Mouse (Mus musculus) T-helper 1 cell (primary cell): ENCODE data around the gene Baiap2.

Experiments used
- in situ Hi-C: fragments of 300-600 bp; cut with MboI, MseI; formaldehyde crosslinking; loops from one replicate; pipeline ENCODE4 v1.15.1; 2025; ENCODE audit warnings: high pct_unique_total_duplicates

Gene Baiap2

DNA sequence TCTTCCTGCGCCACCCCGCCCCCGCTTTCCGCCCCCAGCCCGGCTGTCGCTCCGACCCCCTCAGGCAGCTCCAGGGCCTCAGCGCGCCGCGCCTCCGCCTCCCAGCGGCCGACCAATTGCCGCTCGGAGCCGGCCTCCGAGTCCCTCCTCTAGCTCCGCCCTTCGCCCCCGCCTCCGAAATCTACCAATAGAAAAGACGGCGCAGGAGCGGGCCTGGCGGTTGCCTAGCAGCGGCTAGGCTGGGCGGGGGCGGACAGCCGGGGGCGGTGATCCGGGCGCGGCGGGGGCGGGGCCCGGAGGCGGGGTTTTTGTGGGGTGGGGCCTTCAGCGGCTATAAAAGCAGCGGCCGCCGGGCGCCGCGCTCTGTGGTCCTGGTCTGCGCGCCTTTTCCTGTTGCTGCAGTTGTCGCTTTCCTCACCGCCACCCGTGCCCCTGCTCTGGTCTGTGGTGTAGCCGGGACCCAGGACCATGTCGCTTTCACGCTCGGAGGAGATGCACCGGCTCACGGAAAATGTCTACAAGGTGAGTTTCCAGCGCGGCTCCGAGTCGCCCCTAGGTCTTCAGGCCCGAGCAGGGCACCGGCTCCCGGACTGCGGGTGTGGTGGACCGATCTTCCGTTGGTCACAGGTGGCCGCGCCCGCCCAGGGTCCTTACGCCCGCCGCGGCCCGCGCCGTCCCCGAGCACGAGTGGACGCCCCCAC lies at the start of gene Baiap2:
Baiap2 (plus strand) TSS at position 37 of the 701 bp plus-strand sequence.
- in situ Hi-C loops = no loop called here

DNA sequence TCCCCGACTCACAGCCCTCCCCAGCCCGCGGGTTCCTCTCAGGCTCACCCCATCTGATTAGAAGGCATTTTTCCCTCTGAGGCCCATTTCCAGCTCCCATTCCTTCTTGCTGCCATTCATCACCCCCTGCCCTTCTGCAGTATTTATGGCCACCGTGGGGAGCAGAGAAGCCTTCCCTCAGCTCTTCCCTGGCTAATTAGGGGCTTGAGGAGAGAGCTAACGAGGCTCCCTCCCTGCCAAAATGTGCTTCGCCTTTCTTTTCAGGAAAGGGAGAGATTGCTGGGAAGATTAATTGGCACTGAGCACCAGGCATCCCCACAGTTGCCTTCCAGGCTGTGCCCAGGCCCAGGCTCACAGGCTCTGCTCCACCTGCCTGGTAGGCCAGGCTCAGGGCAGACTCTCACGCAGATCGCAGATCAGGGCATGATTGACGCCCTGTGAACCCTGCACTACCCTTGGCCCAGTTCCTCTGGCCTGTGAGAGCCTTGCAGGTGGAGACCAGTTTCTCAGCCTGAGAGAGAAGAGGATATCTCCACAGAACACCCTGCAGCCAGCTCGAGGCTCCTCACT lies 48.8 kb upstream of the Baiap2 start:
- in situ Hi-C loops = loop anchor here (10.0 kb wide), 1 partner anchor 379 kb away; no protein-coding TSS in a partner anchor

DNA sequence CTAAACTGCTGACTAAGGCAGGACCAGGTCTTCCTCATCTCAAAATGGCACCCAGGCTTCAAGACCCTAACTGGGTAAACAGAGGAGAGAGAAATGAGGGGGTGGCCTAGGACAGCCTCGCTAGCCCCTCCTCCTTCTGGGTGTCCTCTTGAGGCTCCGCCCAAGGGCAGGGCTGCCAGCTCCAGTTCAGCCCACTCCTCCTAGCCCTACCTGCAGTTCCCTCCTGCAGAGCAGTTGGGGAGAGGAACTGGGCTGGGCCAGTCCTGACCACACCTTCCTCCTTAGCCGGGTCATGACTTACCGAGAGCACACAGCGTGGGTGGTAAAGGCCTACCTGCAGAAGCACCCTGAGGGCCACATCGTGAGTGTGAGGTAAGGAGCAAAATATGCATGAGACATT lies 47.9 kb upstream of the Baiap2 start:
- in situ Hi-C loops = loop anchor here (10.0 kb wide), 1 partner anchor 380 kb away; no protein-coding TSS in a partner anchor

DNA sequence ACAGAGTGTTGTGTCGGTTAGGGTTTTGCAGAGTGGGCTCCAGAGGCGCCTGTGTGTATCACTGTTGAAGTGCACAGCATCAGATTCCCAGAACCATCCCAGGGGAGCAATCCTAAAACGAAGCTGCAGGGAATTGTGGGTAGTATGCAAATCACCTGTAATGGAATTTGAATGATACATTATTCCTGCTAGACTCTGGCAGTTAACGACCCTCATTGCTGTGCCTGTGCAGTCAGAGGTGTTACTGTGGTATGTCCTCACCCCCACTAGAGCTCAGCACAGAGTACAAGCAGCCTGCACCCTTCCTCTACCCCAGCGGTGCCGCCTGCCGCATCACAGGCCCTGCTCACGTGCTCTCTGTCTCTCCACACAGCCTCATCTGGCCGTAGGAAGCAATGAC lies 45.5 kb upstream of the Baiap2 start:
- in situ Hi-C loops = loop anchor here (10.0 kb wide), 1 partner anchor 382 kb away; no protein-coding TSS in a partner anchor

DNA sequence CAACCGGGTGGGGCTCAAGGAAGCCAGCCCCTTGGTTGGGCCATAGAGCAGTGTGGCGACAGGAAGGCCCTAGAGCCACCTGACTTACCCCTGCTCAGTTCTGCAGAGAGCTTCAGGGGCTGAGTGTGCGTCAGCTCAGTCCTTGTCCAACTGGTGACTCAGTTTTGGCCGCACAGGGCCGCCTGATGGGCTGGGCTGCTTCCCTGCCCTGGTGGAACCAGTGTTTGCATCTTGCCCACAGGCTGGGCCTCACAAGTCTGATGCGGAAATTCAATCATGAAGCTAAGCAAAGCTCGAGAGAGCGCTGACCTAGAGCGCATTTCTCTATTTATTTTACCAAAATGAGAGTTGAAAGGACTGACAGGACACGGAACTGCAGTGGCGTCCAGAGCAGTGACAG lies 43.6 kb upstream of the Baiap2 start:
- in situ Hi-C loops = loop anchor here (10.0 kb wide), 1 partner anchor 384 kb away; no protein-coding TSS in a partner anchor

DNA sequence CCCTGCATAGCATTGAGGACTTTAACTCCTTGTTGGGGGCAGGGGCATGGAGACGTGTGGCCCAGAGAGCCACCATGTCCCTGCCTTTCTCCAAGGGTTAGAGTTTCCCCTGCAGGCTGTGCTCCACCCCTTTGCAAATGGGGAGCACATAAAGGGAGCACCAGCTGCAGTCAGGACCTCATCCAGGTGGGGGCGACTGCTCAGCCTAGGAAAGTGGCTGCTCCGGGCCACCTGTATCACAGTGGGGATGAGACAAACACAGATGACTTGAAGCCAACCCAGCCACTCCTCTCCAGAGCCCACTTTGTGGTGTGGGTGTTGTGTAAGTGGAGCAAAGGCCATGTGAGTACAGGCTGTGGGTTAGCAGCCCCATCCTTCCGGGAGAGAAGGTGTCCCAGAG lies 41.4 kb upstream of the Baiap2 start:
- in situ Hi-C loops = no loop called here

DNA sequence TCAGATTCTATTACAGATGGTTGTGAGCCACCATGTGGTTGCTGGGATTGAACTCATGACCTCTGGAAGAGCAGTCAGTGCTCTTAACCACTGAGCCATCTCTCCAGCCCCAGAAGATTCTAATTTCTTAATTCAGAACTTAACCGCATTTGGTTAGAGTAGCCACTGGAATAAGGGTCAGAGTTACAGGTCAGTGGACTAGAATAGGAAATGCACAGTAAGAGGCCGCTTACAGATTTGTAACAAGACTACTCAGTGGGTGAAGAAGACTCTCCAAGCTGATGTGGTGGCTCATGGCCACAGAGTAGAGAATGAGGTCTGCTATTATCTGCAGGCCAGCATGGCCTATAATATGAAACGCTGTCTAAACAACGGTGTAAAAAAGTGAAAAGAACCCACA lies 39.7 kb upstream of the Baiap2 start:
- in situ Hi-C loops = no loop called here

DNA sequence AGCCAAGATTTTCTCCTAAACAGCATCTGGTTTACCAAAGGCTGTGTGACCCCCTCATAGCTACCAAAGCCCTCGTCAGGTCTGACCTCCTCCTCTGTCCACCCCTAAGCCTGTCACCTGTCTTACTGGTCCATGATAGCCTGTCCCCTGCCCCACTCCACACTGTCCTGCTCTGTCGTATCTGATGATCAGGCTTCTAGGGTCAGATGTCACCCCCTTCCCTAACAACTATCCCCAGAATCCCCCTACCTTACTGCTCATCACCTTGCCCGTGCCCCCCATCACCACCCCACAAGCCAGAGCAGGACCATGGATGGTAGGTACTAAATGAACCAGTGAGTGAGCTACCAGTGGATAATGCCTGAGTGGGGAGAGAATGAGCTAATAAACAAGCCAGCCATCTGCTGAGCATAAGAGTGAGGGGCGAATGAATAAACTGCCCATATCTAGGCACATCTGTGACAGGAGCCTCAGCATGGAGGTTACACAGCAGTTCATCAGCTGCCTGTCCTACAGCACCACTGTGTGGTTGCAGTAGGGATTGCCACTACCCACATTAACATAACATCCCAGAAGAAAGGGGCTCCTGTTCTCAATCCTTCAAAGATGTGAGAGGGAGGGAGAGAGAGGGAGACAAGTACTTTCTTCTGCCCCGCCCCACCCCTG lies 37.8 kb upstream of the Baiap2 start:
- in situ Hi-C loops = no loop called here

DNA sequence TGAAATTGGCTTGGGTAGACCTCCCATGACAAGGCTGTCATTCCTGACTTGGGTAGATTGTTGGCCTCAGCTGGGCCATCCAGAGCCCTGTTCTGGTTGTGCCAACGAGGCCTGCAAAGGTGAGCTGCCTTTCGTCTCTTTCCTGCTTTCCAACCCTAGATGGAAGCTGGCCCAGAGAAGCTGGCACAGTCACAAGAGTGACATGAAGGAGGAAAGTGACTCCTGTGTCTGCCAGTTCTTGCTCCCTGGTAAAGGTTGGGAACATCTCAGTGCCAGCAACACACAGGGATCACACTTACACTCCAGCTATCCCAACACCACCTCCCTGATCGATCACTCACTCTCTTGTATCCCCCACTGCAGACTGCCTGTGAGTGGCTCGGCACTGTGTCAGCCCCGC lies 36.8 kb upstream of the Baiap2 start:
- in situ Hi-C loops = no loop called here

DNA sequence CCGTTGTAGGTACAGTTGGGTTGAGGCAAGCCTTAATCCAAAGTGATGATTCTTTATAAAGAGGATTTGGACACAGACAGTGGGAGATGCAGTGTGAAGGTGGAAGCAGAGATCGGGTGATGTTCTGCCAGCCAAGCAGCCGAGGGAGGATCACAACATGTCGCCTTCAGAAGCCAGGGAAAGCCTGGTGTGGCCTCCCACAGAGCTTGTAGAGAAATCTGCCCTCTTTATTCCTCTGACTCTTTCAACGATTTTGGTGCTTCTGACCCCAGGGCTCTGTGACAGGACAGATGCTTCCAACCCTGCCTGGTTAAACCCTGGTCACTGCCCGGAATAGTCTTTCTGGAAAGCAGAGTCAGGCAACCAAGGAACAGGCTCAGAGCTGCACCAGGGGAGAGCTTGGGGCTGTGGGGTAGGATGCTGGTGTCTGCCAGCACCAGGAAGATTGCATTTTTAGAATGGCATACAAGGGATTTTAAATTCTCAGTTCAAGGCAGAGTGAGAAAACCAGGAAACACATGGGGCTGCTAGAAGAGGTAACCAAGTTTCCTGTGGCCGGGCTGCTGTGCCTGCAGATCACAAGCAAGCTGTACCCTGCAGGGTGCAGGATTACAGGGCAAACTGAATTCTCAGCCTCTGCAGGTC lies 35.4 kb upstream of the Baiap2 start:
- in situ Hi-C loops = no loop called here

DNA sequence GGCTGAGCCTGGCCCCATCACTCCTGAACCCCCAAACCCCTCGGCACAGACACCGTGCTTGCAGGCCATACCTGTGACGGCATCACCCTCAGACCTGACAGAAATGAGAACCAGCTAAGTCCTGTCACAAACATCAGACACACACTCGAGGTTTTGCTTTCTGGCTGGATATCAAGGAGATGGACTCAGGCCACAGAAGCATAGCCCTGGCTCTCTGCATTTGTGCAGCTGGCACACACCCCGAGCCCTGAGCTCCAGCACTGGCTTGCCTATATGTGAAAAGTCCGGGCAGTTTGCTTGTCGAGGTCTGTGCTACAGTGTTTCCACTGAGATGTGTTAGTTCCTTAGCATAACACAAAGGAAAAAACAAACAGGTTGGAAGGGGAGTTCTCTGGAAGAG lies 34.9 kb upstream of the Baiap2 start:
- in situ Hi-C loops = no loop called here

DNA sequence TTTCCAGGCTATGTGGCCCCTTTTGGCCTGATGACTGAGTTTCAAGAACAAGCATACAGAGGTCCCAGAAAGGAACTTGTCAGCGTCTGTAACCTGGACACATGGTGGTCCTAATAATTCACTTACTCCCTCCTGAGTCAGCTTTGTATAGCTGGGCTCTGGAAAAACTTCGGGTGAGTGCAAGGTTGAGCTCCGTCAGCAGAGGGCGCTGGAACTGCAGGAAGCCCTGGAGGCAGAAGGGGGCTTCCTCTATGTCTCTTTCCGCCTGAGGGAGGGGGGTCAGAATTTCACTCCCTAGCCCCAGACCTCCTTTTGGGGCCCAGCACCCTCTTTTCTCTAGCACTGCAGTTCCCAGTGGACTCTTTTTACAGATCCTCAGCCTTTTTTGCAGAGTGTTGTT lies 33.1 kb upstream of the Baiap2 start:
- in situ Hi-C loops = no loop called here

DNA sequence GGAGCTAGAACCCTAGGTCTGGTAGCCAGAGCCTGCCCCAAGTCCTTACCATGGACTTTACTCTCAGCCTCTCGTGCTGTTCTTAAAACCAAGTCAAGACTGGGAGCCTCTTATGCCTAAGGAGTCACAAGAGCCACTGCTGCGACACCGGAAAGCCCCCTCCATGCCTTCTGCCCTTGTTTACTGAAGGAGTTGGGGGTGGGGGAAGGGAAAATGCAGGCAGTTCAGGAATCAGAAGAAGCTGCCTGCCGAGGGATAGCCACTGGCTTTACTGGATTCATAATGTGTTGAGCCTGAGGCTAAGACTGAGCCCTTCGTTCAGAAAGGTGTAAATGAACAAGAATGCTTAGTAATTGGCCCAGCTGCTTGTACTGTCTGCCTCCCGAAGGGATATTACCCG lies 29.7 kb upstream of the Baiap2 start:
- in situ Hi-C loops = no loop called here

DNA sequence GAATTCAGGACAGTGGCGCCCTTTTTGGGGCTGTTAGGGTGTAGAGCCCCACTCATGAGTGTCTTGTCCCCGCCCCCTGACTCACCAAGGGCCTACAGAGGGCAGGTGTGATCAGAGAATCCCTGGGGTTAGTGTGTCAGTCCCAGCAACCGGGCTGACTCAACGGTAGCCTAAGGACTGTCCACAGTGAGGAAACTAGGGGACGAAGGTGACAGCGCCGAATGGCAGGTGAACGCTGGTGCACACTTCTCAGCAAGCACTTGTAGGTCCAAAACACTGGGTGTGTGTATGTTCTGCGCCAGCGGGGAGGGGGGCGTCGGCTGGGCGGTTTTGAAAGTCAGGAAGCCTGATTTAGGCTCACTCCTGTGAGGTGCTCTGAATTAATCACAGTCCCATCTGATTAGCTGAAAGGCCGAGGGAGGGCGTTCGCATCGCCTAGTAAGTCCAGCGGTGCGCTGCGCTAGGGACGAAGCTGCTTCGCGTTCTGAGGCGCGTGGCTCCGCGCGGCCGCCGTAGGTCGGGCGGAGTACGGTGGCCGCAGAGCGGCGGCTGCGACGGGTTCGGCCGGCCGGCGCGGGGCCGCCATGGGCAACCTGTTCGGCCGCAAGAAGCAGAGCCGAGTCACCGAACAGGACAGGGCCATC lies 29.1 kb upstream of the Baiap2 start, which contains the start of gene Chmp6:
Chmp6 (plus strand) TSS at position 151 of the 644 bp plus-strand sequence.
- in situ Hi-C loops = no loop called here

DNA sequence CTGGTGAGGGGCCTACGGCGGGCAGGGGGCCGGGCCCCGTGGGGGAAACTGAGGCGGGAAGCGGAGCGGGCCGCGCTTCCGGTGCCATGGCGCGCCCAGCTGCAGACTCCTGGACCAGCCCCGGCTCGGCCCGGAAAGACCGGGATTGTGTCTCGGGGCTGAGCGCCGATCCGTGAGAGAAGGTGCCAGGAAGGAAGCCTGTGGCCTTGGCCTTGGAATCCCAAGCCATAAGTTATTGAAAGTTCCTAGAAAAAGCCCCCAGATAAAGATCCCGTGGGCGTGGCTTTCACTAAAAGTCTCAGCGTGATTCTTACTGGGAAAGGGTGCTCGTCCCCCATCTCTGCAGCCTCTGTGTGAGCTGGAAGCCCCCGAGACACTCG lies 28.6 kb upstream of the Baiap2 start:
- in situ Hi-C loops = no loop called here

DNA sequence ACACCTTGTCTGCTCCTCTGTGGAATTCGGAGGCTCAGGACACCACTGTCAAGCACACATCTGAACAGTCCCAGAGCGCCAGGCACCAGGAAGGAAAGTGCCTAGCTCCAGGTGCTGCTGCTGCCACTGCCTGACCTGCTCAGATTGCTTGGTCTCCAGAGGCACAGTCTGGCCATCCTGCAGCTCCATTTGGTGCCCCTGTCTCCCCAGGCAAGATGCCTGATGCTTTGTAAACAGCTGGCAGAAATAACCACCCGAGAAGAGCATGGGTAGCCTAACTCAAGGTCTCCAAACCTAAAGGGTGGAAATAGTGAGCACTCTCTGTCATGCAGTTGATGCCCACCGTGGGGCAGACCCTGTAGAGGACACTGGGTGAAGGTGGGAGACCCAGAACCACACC lies 28.2 kb upstream of the Baiap2 start:
- in situ Hi-C loops = no loop called here

DNA sequence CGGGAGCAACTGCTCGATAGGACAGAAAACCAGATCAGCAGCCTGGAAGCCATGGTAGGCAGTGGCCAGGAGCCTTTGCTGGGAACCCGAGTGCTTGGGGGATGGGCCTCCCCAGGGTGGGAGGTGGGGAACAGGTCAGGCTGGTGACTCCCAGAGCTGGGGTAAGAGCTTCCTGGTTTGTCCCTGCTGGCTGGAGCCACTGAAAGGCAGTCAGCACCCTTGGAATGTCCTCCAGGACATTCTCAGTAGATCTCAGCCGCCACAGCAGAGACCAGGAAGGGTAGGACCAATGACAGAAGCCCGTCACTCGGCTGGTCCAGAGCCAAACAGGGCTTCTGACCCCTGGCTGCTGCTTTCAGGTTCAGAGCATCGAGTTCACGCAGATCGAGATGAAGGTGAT lies 26.9 kb upstream of the Baiap2 start:
- in situ Hi-C loops = loop anchor here (5.0 kb wide), 1 partner anchor 62 kb away; no protein-coding TSS in a partner anchor

DNA sequence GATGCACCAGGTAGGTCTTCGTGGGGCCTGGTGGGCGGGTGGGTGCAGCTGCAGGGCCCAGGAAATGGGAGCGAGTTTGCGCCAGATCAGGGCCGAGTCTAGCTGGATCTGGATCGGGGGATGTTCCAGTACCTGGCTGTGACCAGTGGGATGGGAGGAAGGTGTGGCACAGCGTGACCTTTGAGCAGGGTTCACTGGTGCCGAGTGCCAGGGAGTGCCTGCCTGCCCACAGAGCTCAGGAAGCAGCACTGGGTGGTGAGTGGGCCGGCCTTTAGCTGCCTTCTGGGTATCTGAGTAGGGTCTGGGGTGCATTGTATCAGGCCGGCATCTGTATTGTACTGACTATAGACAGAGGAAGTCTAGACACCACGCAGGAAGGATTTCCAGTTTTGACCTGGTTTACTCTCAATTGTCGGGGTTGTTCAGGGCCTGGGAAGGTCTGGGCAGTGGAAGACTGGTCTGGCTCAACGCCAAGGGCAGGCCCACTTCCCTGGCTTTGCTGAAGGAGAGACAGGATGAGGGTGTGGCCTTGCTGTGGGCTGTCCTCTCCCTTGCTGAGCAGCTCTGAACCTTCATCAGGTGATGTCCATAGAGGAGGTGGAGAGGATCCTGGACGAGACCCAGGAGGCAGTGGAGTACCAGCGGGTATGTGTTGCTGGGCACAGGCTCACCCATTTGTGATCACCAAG lies 26.3 kb upstream of the Baiap2 start:
- in situ Hi-C loops = loop anchor here (5.0 kb wide), 1 partner anchor 61 kb away; no protein-coding TSS in a partner anchor

DNA sequence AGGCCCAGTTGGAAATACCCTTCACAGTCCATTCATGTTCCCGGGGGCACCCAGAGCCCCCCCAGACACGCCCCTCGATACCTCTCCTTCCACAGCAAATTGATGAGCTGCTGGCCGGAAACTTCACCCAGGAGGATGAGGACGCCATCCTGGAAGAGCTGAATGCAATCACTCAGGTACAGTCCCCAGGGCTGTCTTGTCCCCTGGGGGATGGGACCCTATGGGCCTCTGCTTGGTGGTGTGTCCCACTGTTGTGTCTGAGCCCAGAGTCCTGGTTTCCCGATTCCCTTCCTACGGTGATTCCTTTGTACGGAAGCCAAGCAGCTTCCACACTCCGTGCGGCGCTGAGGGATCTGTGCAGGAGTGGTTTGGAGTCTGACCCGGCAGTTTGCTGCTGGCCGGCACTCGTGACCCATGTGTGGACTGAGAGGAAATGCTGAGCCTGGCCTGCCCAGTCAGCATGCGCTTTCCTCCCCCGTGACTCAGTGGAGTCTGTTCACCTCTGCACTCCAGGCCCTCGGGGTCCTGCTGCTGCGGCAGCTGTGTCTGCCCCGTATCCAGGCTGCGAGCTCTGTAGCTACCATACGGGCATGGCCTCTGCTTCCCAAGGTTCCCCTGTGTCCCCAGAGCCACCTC lies 25.6 kb upstream of the Baiap2 start:
- in situ Hi-C loops = loop anchor here (5.0 kb wide), 1 partner anchor 60 kb away; no protein-coding TSS in a partner anchor

DNA sequence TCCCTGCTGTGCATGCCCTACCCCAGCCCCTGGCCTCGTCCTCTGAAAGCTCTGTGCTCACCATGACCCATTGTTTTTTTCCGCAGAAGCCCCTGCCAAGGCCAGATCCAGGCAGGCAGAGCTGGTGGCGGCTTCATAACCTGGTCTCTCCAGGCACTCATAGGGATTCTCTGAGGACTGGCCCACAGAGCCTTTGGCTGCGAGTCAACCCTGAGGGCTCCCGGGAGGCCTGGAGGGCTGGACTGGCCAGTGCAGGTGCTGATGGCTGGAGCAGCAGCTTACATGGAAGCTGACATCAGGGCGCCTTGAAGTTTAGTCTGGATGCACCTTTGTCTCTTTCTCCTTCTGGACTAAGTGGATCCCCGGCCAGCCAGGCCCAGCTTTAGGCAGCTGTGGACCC lies 24.0 kb upstream of the Baiap2 start:
- in situ Hi-C loops = loop anchor here (5.0 kb wide), 1 partner anchor 59 kb away; no protein-coding TSS in a partner anchor
